Mouse (Mus musculus): ENCODE data around the gene Cers1. TPM values are rescaled to one million over a fixed set of nuclear protein-coding genes. Genes with fewer than 3 reads are reported as not detected.

The Cers1 gene
- total RNA-seq, 1 experiment from 2014 or later = not detected

- no peak for ATAC-seq (replicated peaks; ENCODE audit: low read depth, poor library complexity, severe bottlenecking)
Measured at GRCm38 (mm10) chr8:70376275-70376741, 60.7 kb downstream of the Cers1 start.

GRCm38 (mm10) chr8:70377049-70377448 lies 61.5 kb downstream of the Cers1 start:
- ATAC-seq (replicated peaks; ENCODE audit: low read depth, poor library complexity, severe bottlenecking) = peak; percentile 7; the same call in 1 of the 2 replicates

- ATAC-seq (replicated peaks; ENCODE audit: low read depth, poor library complexity, severe bottlenecking) = no peak
Measured at GRCm38 (mm10) chr8:70380069-70380468, 64.5 kb downstream of the Cers1 start.

Other genes with a start within 250 kb of the Cers1 start
- not detected in 2 replicates for gene Tm6sf2, start 242.9 kb upstream of the Cers1 start, total RNA-seq (2017)
- gene Hapln4, start 232.3 kb upstream of the Cers1 start, total RNA-seq (2017) = 0.24 TPM in 1 of 2 replicates, not detected in the other
- not detected in 2 replicates for gene Ncan, start 194.9 kb upstream of the Cers1 start, total RNA-seq (2017)
- gene Nr2c2ap, start 184.4 kb upstream of the Cers1 start, total RNA-seq (2017) = 9.0 and 9.2 TPM in 2 replicates
- 5.5 and 16.5 TPM in 2 replicates for gene Rfxank, start 176.6 kb upstream of the Cers1 start, total RNA-seq (2017)
- gene Borcs8, start 176.3 kb upstream of the Cers1 start, total RNA-seq (2017) = 37.0 and 39.2 TPM in 2 replicates
- gene Mef2b, start 176.1 kb upstream of the Cers1 start, total RNA-seq (2017) = not detected in 2 replicates
- 11.0 and 15.3 TPM in 2 replicates for gene Tmem161a, start 143.4 kb upstream of the Cers1 start, total RNA-seq (2017)
- 4.1 and 4.7 TPM in 2 replicates for gene Slc25a42, start 103.5 kb upstream of the Cers1 start, total RNA-seq (2017)
- 42.8 and 55.3 TPM in 2 replicates for gene Sugp2, start 81.5 kb upstream of the Cers1 start, total RNA-seq (2017)
- gene Armc6, start 81.3 kb upstream of the Cers1 start, total RNA-seq (2017) = 9.6 and 12.4 TPM in 2 replicates
- 11.8 and 12.0 TPM in 2 replicates for gene Homer3, start 32.9 kb upstream of the Cers1 start, total RNA-seq (2017)
- gene Ddx49, start 13.3 kb upstream of the Cers1 start, total RNA-seq (2017) = 162 and 168 TPM in 2 replicates
- 72.8 and 104 TPM in 2 replicates for gene Cope, start 13.3 kb upstream of the Cers1 start, total RNA-seq (2017)
- not detected in 2 replicates for gene Gdf1, start 14.0 kb downstream of the Cers1 start, total RNA-seq (2017)
- 31.9 and 36.7 TPM in 2 replicates for gene Upf1, start 37.5 kb downstream of the Cers1 start, total RNA-seq (2017)
- 0.27 TPM in 1 of 2 replicates, not detected in the other for gene Comp, start 57.8 kb downstream of the Cers1 start, total RNA-seq (2017)
- gene Crtc1, start 123.8 kb downstream of the Cers1 start, total RNA-seq (2017) = 1.1 and 8.9 TPM in 2 replicates
- gene Klhl26, start 161.2 kb downstream of the Cers1 start, total RNA-seq (2017) = 5.9 and 10.6 TPM in 2 replicates
- gene Tmem59l, start 171.6 kb downstream of the Cers1 start, total RNA-seq (2017) = not detected in 2 replicates
- gene Crlf1, start 177.4 kb downstream of the Cers1 start, total RNA-seq (2017) = not detected in 2 replicates
- 50.1 and 56.4 TPM in 2 replicates for gene Rex1bd, start 191.0 kb downstream of the Cers1 start, total RNA-seq (2017)
- gene Uba52, start 195.0 kb downstream of the Cers1 start, total RNA-seq (2017) = 3,128 and 4,626 TPM in 2 replicates
- 95.9 and 128 TPM in 2 replicates for gene Fkbp8, start 211.9 kb downstream of the Cers1 start, total RNA-seq (2017)
- 70.8 and 71.1 TPM in 2 replicates for gene Kxd1, start 212.2 kb downstream of the Cers1 start, total RNA-seq (2017)
- 8.1 and 10.5 TPM in 2 replicates for gene Ell, start 223.7 kb downstream of the Cers1 start, total RNA-seq (2017)

Data from common myeloid progenitor, adult 5-6 weeks (primary cell).